Mouse (Mus musculus): Measurements from ENCODE around the gene Olfr547. TPM values are rescaled to one million over a fixed set of nuclear protein-coding genes. Genes with fewer than 3 reads are reported as not detected.

The Olfr547 gene
- polyA plus RNA-seq, 1 experiment = not detected

DNA sequence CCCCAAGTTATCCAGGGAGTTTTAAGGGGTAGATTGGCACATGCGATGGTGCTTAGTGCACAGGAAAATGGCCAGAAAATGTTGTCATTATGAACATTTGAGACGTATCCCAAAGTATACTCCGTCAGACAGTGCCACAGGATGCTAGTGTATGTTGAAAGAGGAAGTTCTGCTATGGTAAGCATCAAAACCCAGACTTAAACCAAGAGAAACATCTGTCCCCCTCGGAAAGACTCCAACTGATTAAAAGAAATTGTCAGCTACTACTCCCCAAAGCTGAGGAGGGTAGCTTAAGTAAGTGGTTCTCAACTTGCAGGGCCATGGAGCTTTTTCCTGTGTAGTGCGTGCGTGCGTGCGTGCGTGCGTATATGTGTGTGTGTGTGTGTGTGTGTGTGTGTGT, 22.6 kb upstream of the Olfr547 start:
- H3K27ac ChIP-seq (ENCODE audit: insufficient read depth, low read length) = no peak overlapping the region
- H3K4me3 ChIP-seq (ENCODE audit: insufficient read depth, low read length) = no peak overlapping the region
- TF ChIP-seq POLR2A (IDR thresholded peaks at IDR 0.05; ENCODE audit: extremely low read depth, insufficient read depth, low read length) (no peak), CTCF (IDR thresholded peaks at IDR 0.05; ENCODE audit: extremely low read depth, insufficient read depth, low read length) (no peak)
- no peaks in the 10 kb centered on the region for H3K4me1 ChIP-seq (ENCODE audit: control insufficient read depth, insufficient read depth, low read length)

- Histone ChIP-seq H3K4me3 (ENCODE audit: insufficient read depth, low read length) (peak overlapping the region; percentile 24; the same call in 1 of the 2 replicates), H3K27ac (ENCODE audit: insufficient read depth, low read length) (no peak overlapping the region), H3K4me1 (ENCODE audit: control insufficient read depth, insufficient read depth, low read length) (no peaks in the 10 kb centered on the region)
- TF ChIP-seq POLR2A (IDR thresholded peaks at IDR 0.05; ENCODE audit: extremely low read depth, insufficient read depth, low read length) = no peak
- peak; percentile 52 for TF ChIP-seq CTCF (IDR thresholded peaks at IDR 0.05; ENCODE audit: extremely low read depth, insufficient read depth, low read length)
Observed at GRCm38 (mm10) chr7:102512814-102513435, 21.6 kb upstream of the Olfr547 start.

GRCm38 (mm10) chr7:102514144-102514543, 20.4 kb upstream of the Olfr547 start:
- no peaks in the 10 kb centered on the region for H3K4me1 ChIP-seq (ENCODE audit: control insufficient read depth, insufficient read depth, low read length)
- no peak overlapping the region for H3K27ac ChIP-seq (ENCODE audit: insufficient read depth, low read length)
- no peak overlapping the region for H3K4me3 ChIP-seq (ENCODE audit: insufficient read depth, low read length)
- TF ChIP-seq CTCF (IDR thresholded peaks at IDR 0.05; ENCODE audit: extremely low read depth, insufficient read depth, low read length) = no peak
- TF ChIP-seq POLR2A (IDR thresholded peaks at IDR 0.05; ENCODE audit: extremely low read depth, insufficient read depth, low read length) = no peak

DNA sequence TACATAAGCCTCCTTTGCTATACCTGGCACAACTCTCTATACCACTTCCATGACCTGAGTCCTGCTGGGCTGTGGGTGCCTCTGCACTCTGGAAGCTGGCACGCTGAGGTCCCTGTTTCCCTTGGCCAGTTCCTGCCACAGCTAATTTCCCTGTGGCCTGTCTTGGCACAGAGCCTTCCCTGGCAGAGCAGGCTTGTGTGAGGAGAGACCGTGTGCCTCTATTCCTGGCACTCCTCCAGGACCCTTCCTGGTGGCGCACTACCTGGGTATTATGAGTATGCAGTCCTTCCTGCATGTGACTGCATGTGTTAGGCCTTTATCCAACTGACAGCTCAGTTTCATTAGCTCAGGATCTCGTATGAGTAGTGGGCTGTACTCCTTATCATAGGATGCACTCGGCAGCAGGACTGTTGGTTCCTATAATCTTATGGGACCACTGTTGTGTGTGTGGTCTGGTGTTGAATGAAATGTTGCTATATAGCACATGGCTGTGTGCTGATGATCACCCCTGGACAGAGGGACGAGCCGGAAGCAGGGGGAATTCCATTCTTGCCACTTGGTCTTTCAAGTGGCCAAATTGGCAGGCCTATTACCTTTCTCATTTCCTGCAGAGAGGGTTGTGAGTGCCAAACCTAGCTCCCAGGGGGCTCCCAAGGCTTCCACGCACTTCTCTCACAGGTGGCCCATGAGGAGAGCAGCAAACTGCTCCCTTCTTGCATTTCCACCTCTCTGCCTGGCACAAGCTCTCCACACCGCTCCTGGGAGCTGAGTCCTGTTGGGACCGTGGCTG, 18.1 kb upstream of the Olfr547 start:
- no peak overlapping the region for H3K4me3 ChIP-seq (ENCODE audit: insufficient read depth, low read length)
- TF ChIP-seq CTCF (IDR thresholded peaks at IDR 0.05; ENCODE audit: extremely low read depth, insufficient read depth, low read length) = no peak
- no peak for TF ChIP-seq POLR2A (IDR thresholded peaks at IDR 0.05; ENCODE audit: extremely low read depth, insufficient read depth, low read length)
- H3K27ac ChIP-seq (ENCODE audit: insufficient read depth, low read length) = no peak overlapping the region
- H3K4me1 ChIP-seq (ENCODE audit: control insufficient read depth, insufficient read depth, low read length) = no peaks in the 10 kb centered on the region

DNA sequence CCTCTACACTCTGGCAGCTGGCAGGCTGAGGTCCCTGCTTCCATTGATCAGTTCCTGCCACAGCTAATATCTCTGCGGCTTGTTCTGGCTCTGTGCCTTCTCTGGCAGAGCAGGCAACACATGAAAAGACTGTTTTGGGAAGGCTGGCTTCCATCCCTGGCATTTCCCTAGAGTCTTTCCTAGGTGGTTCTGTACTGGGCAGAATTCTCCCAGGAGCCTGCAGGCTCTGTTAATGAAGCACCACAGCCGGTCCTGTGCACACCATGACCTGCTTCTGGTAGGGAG, 17.6 kb upstream of the Olfr547 start:
- TF ChIP-seq POLR2A (IDR thresholded peaks at IDR 0.05; ENCODE audit: extremely low read depth, insufficient read depth, low read length) = no peak
- no peak for TF ChIP-seq CTCF (IDR thresholded peaks at IDR 0.05; ENCODE audit: extremely low read depth, insufficient read depth, low read length)

GRCm38 (mm10) chr7:102529052-102529451, 5.5 kb upstream of the Olfr547 start:
- TF ChIP-seq CTCF (IDR thresholded peaks at IDR 0.05; ENCODE audit: extremely low read depth, insufficient read depth, low read length) (no peak), POLR2A (IDR thresholded peaks at IDR 0.05; ENCODE audit: extremely low read depth, insufficient read depth, low read length) (no peak)
- Histone ChIP-seq H3K4me1 (ENCODE audit: control insufficient read depth, insufficient read depth, low read length) (no peaks in the 10 kb centered on the region), H3K27ac (ENCODE audit: insufficient read depth, low read length) (no peak overlapping the region), H3K4me3 (ENCODE audit: insufficient read depth, low read length) (no peak overlapping the region)

More for the DNA sequence above, 17.6 kb upstream of the Olfr547 start:
- Histone ChIP-seq H3K4me3 (ENCODE audit: insufficient read depth, low read length) (no peak overlapping the region), H3K4me1 (ENCODE audit: control insufficient read depth, insufficient read depth, low read length) (no peaks in the 10 kb centered on the region), H3K27ac (ENCODE audit: insufficient read depth, low read length) (no peak overlapping the region)

DNA sequence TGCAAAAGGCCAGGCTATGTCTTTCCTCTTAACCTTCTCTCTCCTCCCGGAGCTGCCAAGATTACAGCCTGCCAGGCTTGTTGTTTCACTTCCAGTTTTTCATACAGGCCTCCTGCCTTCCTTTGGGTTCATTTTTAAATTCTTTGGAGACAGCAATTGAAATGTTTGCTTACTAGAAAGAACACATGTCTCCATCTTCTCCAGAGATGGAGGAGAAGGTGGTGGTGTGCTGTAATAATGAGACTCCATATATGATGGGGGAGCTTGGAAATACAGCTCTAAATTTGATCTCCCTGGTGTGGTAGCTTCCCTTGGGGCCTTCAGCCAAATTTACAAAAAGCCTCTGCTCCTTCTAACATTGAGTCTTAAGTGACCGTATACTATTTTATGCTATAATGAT, 6.0 kb downstream of the Olfr547 start, which contains the start of gene Olfr548-ps1:
Olfr548-ps1 (plus strand) TSS at position 301 of the 400 bp plus-strand sequence.
- Histone ChIP-seq H3K4me1 (ENCODE audit: control insufficient read depth, insufficient read depth, low read length) (no peaks in the 10 kb centered on the region), H3K4me3 (ENCODE audit: insufficient read depth, low read length) (no peak within 1 kb of the TSS), H3K27ac (ENCODE audit: insufficient read depth, low read length) (no peak within 1 kb of the TSS)
- no peak for TF ChIP-seq CTCF (IDR thresholded peaks at IDR 0.05; ENCODE audit: extremely low read depth, insufficient read depth, low read length)
- no peak for TF ChIP-seq POLR2A (IDR thresholded peaks at IDR 0.05; ENCODE audit: extremely low read depth, insufficient read depth, low read length)

DNA sequence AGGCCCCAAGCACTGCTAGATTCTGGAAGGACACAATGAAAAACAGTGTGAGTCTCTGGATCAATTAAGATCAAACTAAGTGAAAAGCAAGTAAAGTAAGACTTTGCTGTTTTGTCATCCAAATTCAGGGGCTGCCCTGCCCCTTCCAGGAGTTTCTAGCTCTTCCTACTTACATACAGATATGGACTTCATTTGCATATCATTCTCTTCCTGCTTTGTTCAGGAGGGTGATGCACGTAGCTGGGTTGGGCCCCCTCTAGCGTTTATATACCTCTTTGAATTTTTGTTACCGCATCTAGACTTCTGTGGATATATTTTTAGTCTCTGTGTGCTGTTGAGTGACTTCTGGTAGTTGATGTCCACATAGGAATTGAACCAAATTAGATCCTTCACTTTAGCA, 6.7 kb downstream of the Olfr547 start:
- TF ChIP-seq CTCF (IDR thresholded peaks at IDR 0.05; ENCODE audit: extremely low read depth, insufficient read depth, low read length) = no peak
- Histone ChIP-seq H3K4me3 (ENCODE audit: insufficient read depth, low read length) (no peak overlapping the region), H3K4me1 (ENCODE audit: control insufficient read depth, insufficient read depth, low read length) (no peaks in the 10 kb centered on the region), H3K27ac (ENCODE audit: insufficient read depth, low read length) (no peak overlapping the region)

DNA sequence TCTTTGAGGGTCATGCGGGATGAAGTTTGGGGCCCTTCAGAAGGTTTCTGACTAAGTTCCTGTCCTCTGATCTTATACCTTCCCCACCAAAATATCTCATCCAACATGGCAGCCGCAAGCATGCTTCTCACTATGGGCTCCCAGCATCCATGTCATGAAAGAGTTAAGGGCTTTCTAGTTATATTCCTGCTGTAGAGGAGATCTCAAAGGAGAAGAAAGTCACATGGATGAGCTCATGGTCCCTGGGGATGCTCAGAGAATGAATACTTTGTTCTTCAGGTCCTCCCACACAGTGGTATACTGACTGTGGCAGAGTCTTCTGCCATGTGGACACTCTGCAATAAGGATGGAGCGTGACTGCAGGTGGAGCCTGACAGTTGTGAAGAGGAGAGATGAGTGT, 15.0 kb downstream of the Olfr547 start, which contains the start of gene Olfr549:
Olfr549 (plus strand) TSS at position 301 of the 400 bp plus-strand sequence.
- H3K27ac ChIP-seq (ENCODE audit: insufficient read depth, low read length) = no peak within 1 kb of the TSS
- TF ChIP-seq POLR2A (IDR thresholded peaks at IDR 0.05; ENCODE audit: extremely low read depth, insufficient read depth, low read length) (no peak), CTCF (IDR thresholded peaks at IDR 0.05; ENCODE audit: extremely low read depth, insufficient read depth, low read length) (no peak)
- H3K4me1 ChIP-seq (ENCODE audit: control insufficient read depth, insufficient read depth, low read length) = no peaks in the 10 kb centered on the region
- no peak within 1 kb of the TSS for H3K4me3 ChIP-seq (ENCODE audit: insufficient read depth, low read length)

DNA sequence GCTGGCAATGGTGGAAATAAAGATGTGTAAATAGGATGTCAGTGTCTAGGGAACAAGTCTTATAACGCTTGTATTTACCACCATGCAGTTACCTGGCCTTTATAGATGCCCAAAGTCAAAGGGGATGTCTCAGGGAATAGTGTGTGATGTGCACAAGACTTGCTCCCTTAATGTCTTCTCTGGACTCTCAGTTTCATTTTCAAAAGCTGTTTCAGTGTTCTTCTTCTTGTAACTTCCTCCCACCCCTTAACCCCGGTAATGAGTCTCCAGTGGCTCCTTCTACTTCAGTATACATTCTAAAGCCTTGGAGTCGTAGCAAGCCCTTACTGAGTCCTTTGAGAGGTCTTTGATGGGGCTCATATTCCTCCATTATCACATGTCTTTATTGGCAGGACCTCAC, 18.7 kb downstream of the Olfr547 start:
- TF ChIP-seq POLR2A (IDR thresholded peaks at IDR 0.05; ENCODE audit: extremely low read depth, insufficient read depth, low read length) (no peak), CTCF (IDR thresholded peaks at IDR 0.05; ENCODE audit: extremely low read depth, insufficient read depth, low read length) (no peak)
- Histone ChIP-seq H3K4me3 (ENCODE audit: insufficient read depth, low read length) (no peak overlapping the region), H3K4me1 (ENCODE audit: control insufficient read depth, insufficient read depth, low read length) (no peaks in the 10 kb centered on the region), H3K27ac (ENCODE audit: insufficient read depth, low read length) (no peak overlapping the region)

Data from cortical plate, adult 2 months (tissue).